Mouse (Mus musculus): ENCODE data around the gene Rasgef1b.

DNA sequence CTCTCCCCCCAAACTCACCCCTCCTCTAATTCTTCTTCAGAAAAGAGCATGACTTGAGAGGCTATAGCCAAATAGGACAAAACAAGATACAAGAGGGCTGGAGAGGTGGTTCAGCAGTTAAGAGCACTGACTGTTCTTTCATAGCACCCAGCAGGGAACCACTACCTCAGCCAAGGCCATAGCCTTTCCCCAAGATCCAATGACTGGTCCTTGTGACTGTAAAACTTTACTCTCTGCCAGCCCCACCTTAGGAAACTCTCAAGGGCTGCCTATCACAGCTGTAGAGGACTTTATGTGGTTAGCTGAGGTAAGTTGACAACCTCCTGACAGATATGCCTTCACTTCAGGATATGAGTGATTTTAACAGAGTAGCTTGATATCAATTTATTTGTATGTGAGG lies 258.3 kb downstream of the Rasgef1b start:
- no peak for TF ChIP-seq POLR2A (IDR thresholded peaks at IDR 0.05; ENCODE audit: control insufficient read depth, extremely low read depth, insufficient read depth, low read length, poor library complexity)
- TF ChIP-seq CTCF (IDR thresholded peaks at IDR 0.05; ENCODE audit: borderline replicate concordance, control insufficient read depth, extremely low read depth, insufficient read depth, low read length, poor library complexity), result no peak
